Mouse (Mus musculus) forebrain, embryonic 14.5 days (tissue): ENCODE measurements around the gene Acaca. TPM values are rescaled to one million over a fixed set of nuclear protein-coding genes. Genes with fewer than 3 reads are reported as not detected.

ENCODE experiments used
- ATAC-seq: fragments of 200-750 bp; cut with Nextera tagmentation; 2 replicates; pipeline ENCODE4 v1.8.0; 2017; ENCODE audit warnings: mild to moderate bottlenecking, moderate library complexity
- DNase-seq: peaks from one replicate; pipeline ENCODE4 v3.0.0-alpha.2; 2015; ENCODE audit warnings: low spot score
- H3K27ac ChIP-seq: fragments of 300-500 bp; sonication (generic); 2 replicates; pipeline ENCODE4 v1.5.1; 2014; ENCODE audit warnings: low read depth, mild to moderate bottlenecking, control low read depth, low read length, moderate library complexity
- H3K27me3 ChIP-seq: fragments of 300-500 bp; sonication (generic); replicated peaks from 2 replicates; pipeline ENCODE4 v1.6.1; 2014; ENCODE audit warnings: low read length, control low read depth, mixed read lengths; ENCODE audit not compliant: control insufficient read depth, insufficient read depth
- H3K36me3 ChIP-seq: fragments of 300-500 bp; sonication (generic); 2 replicates; pipeline ENCODE4 v1.6.1; 2014; ENCODE audit warnings: low read length, control low read depth; ENCODE audit not compliant: control insufficient read depth, insufficient read depth
- H3K4me1 ChIP-seq: fragments of 300-500 bp; sonication (generic); 2 replicates; pipeline ENCODE4 v1.6.1; 2014; ENCODE audit warnings: antibody characterized with exemption, low read length, control low read depth; ENCODE audit not compliant: control insufficient read depth, insufficient read depth
- H3K4me2 ChIP-seq: fragments of 300-500 bp; sonication (generic); 2 replicates; pipeline ENCODE4 v1.6.1; 2014; ENCODE audit warnings: mild to moderate bottlenecking, control low read depth, low read length
- H3K4me3 ChIP-seq: fragments of 300-500 bp; sonication (generic); 2 replicates; pipeline ENCODE4 v1.5.1; 2014; ENCODE audit warnings: low read depth, low read length, control low read depth
- H3K9ac ChIP-seq: fragments of 300-500 bp; sonication (generic); 2 replicates; pipeline ENCODE4 v1.6.1; 2014; ENCODE audit warnings: mild to moderate bottlenecking, low read length, control low read depth, moderate library complexity
- H3K9me3 ChIP-seq: fragments of 300-500 bp; sonication (generic); replicated peaks from 2 replicates; pipeline ENCODE4 v1.6.1; 2016; ENCODE audit warnings: low read length, control low read depth, mixed read lengths; ENCODE audit not compliant: control insufficient read depth
- WGBS: fragments of 180-500 bp; shearing (Covaris S2); extraction: QIAGEN DNeasy Blood & Tissue Kit; methylation state at CpG from one replicate; pipeline ENCODE4 v1.1.7; 2014; 5-methylcytosine and 5-hydroxymethylcytosine counted together
- polyA plus RNA-seq: library from polyadenylated mRNA; unstranded; fragments of >200 nt; fragmentation: Nextera tagmentation; extraction: Ambion mirVana; gene quantifications from 2 replicates; pipeline ENCODE4 v1.2.1, GENCODE M21; 2014

Gene Acaca
- polyA plus RNA-seq, 1 experiment from 2014 or later = 24.3 TPM

DNA sequence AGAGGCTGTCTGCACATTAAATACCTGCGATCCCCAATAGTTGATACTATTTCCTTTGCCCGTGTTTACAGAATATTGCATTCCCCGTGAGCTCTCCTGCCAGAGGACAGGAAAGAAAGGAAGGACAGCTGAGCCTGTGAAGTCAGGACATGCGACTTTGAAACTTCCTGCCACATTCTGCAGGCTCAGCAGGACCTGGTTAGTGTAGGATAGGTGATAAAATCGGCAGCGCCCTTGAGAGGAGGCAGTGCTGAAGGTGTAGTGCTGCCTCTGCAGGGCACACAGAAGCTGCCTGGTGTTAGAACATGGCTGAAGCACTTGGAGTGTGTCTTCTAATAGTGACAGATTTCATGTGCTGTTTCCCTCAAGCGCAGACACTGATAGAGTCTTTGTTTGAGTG, 264.1 kb downstream of the Acaca start:
- H3K4me3 ChIP-seq = no peak overlapping the region
- no peak overlapping the region for H3K4me2 ChIP-seq
- no peaks in the 10 kb centered on the region for H3K27me3 ChIP-seq
- no peaks in the 10 kb centered on the region; the same call in 1 of the 2 replicates for H3K4me1 ChIP-seq
- peaks cover 37% of the 10 kb centered on the region for H3K36me3 ChIP-seq
- 87% methylated on average over 7 of the region's 7 CpGs for WGBS
- ATAC-seq (no peak), DNase-seq (no peak)
- H3K9ac ChIP-seq = no peak overlapping the region
- no peaks in the 10 kb centered on the region for H3K9me3 ChIP-seq
- no peak overlapping the region for H3K27ac ChIP-seq

- H3K4me1 ChIP-seq = no peaks in the 10 kb centered on the region; the same call in 1 of the 2 replicates
- WGBS = 77% methylated on average over 1 of the region's 1 CpGs
- no peak overlapping the region for H3K4me3 ChIP-seq
- ATAC-seq (no peak), DNase-seq (no peak)
- H3K9me3 ChIP-seq = no peaks in the 10 kb centered on the region
- no peak overlapping the region for H3K9ac ChIP-seq
- peaks cover 40% of the 10 kb centered on the region for H3K36me3 ChIP-seq
- no peak overlapping the region for H3K4me2 ChIP-seq
- no peak overlapping the region for H3K27ac ChIP-seq
- no peaks in the 10 kb centered on the region for H3K27me3 ChIP-seq
These were observed 265.5 kb downstream of the Acaca start for GRCm38 (mm10) chr11:84395010-84395409.

- DNase-seq (no peak), ATAC-seq (no peak)
- Histone ChIP-seq H3K4me2 (no peak overlapping the region), H3K27ac (no peak overlapping the region), H3K36me3 (no peaks in the 10 kb centered on the region), H3K9me3 (no peaks in the 10 kb centered on the region), H3K27me3 (no peaks in the 10 kb centered on the region), H3K4me3 (no peak overlapping the region), H3K4me1 (no peaks in the 10 kb centered on the region), H3K9ac (no peak overlapping the region)
- WGBS = 95% methylated on average over 4 of the region's 4 CpGs
These were observed 277.3 kb downstream of the Acaca start for GRCm38 (mm10) chr11:84406733-84407132.

DNA sequence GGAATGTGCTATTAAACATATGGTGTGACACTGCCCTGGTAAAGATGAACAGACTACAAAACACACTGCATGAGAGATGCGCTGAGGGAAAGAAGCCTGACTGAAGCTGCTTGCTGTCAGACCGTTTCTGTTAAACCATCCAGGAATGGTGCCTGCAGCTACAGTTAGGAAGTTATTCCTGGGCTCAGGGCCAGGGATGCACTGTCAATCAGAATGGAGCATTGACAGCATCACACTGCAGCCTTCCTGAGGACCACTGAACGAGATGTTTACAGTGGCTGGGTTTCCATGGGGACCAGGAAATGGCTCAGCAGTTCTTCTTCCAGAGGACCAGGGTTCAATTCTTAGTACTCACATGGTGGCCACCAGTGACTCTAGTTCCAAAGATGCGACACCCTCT, 280.9 kb downstream of the Acaca start:
- Histone ChIP-seq H3K36me3 (no peaks in the 10 kb centered on the region), H3K4me1 (peaks cover 8% of the 10 kb centered on the region), H3K9ac (no peak overlapping the region), H3K4me3 (no peak overlapping the region), H3K27ac (no peak overlapping the region), H3K9me3 (no peaks in the 10 kb centered on the region), H3K4me2 (no peak overlapping the region), H3K27me3 (no peaks in the 10 kb centered on the region)
- WGBS = 51% methylated on average over 4 of the region's 4 CpGs
- ATAC-seq (peak; percentile 32; the same call in 1 of the 2 replicates), DNase-seq (peak; percentile 75)

GRCm38 (mm10) chr11:84410879-84411641, 281.6 kb downstream of the Acaca start:
- H3K27me3 ChIP-seq = no peaks in the 10 kb centered on the region
- 62% methylated on average over 7 of the region's 7 CpGs for WGBS
- 0 out of 2 replicates have a peak, but pooled peaks have one; percentile 20 for ATAC-seq
- no peak for DNase-seq
- H3K9me3 ChIP-seq = no peaks in the 10 kb centered on the region
- H3K27ac ChIP-seq = no peak overlapping the region
- H3K4me1 ChIP-seq = peaks cover 8% of the 10 kb centered on the region
- H3K9ac ChIP-seq = no peak overlapping the region
- no peak overlapping the region for H3K4me2 ChIP-seq
- H3K4me3 ChIP-seq = no peak overlapping the region
- no peaks in the 10 kb centered on the region for H3K36me3 ChIP-seq

DNA sequence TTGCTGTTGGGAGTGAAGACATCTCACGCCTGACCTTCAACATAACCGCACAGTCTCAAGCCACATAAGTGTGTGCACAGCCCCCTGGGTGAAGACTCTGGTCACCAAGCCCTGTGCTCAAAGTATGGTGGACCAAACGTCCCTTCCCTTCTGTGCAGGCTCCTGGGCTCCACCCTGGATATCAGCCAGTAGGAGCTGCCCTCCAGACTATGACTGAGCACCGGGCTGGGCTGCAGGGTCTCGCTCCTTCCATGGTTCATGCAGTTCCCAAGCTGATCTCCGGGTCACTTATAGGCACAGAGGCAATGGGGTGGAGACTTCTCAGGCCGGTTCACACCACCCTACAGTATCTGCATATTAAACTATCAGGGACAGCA, 282.2 kb downstream of the Acaca start:
- Histone ChIP-seq H3K36me3 (no peaks in the 10 kb centered on the region), H3K9me3 (no peaks in the 10 kb centered on the region), H3K9ac (no peak overlapping the region), H3K4me2 (no peak overlapping the region), H3K27me3 (no peaks in the 10 kb centered on the region), H3K27ac (no peak overlapping the region), H3K4me1 (peaks cover 8% of the 10 kb centered on the region), H3K4me3 (no peak overlapping the region)
- 61% methylated on average over 7 of the region's 7 CpGs for WGBS
- no peak for DNase-seq
- 0 out of 2 replicates have a peak, but pooled peaks have one; percentile 20 for ATAC-seq

- Histone ChIP-seq H3K9ac (no peak overlapping the region), H3K4me2 (no peak overlapping the region), H3K9me3 (no peaks in the 10 kb centered on the region), H3K36me3 (no peaks in the 10 kb centered on the region), H3K4me1 (peaks cover 8% of the 10 kb centered on the region), H3K27ac (no peak overlapping the region), H3K4me3 (no peak overlapping the region), H3K27me3 (no peaks in the 10 kb centered on the region)
- 23% methylated on average over 12 of the region's 12 CpGs for WGBS
- ATAC-seq (0 out of 2 replicates have a peak, but pooled peaks have one; percentile 37), DNase-seq (peak; percentile 52)
These were observed 282.9 kb downstream of the Acaca start for GRCm38 (mm10) chr11:84412201-84412934.

DNA sequence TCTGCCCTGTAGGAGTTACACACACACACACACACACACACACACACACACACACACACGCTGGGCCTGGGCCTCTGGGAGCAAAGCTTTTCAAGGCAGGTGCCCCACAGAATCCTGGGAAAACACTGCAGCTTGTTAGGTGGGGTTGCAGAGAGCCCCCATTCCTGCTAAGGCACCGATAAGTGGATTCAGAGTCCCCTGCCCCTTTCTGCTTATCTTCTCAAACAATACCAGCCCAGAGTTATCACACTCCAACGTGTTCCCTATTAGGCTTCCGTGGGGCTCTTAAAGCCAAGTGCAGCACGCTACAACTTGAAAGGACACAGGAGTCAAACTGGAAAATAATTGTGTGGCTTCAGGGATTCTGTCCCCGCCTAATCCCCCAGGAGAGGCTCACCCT, 283.6 kb downstream of the Acaca start:
- DNase-seq (no peak), ATAC-seq (no peak)
- 42% methylated on average over 6 of the region's 6 CpGs for WGBS
- Histone ChIP-seq H3K36me3 (no peaks in the 10 kb centered on the region), H3K9me3 (no peaks in the 10 kb centered on the region), H3K4me1 (peaks cover 8% of the 10 kb centered on the region), H3K27me3 (no peaks in the 10 kb centered on the region), H3K27ac (no peak overlapping the region), H3K4me2 (no peak overlapping the region), H3K4me3 (no peak overlapping the region), H3K9ac (no peak overlapping the region)

GRCm38 (mm10) chr11:84420779-84421178, 291.3 kb downstream of the Acaca start:
- H3K27ac ChIP-seq = no peak overlapping the region
- 93% methylated on average over 6 of the region's 6 CpGs for WGBS
- no peaks in the 10 kb centered on the region for H3K27me3 ChIP-seq
- H3K4me2 ChIP-seq = no peak overlapping the region
- H3K9me3 ChIP-seq = no peaks in the 10 kb centered on the region
- DNase-seq = no peak
- ATAC-seq = no peak
- 0 out of 2 replicates have a peak, but pooled peaks cover 4% of the 10 kb centered on the region for H3K36me3 ChIP-seq
- no peaks in the 10 kb centered on the region for H3K4me1 ChIP-seq
- H3K4me3 ChIP-seq = no peak overlapping the region
- no peak overlapping the region for H3K9ac ChIP-seq
